Mouse (Mus musculus) hindbrain, embryonic 14.5 days (tissue): ENCODE data around the gene Smc5. TPM values are rescaled to one million over a fixed set of nuclear protein-coding genes. Genes with fewer than 3 reads are reported as not detected.

Source experiments
- ATAC-seq: fragments of 200-750 bp; cut with Nextera tagmentation; 2 replicates; pipeline ENCODE4 v1.8.0; 2017; ENCODE audit warnings: moderate number of reproducible peaks, mild to moderate bottlenecking, moderate TSS enrichment, moderate library complexity; ENCODE audit not compliant: low FRiP score
- DNase-seq: peaks from one replicate; pipeline ENCODE4 v3.0.0-alpha.2; 2015; ENCODE audit warnings: low spot score
- H3K27ac ChIP-seq: fragments of 300-500 bp; sonication (generic); 2 replicates; pipeline ENCODE4 v1.5.1; 2014; ENCODE audit warnings: mild to moderate bottlenecking, moderate library complexity
- H3K27me3 ChIP-seq: fragments of 300-500 bp; sonication (generic); 2 replicates; pipeline ENCODE4 v1.6.1; 2014; ENCODE audit warnings: mild to moderate bottlenecking, low read length, mixed read lengths; ENCODE audit not compliant: control insufficient read depth, insufficient read depth
- H3K36me3 ChIP-seq: fragments of 300-500 bp; sonication (generic); replicated peaks from 2 replicates; pipeline ENCODE4 v1.6.1; 2014; ENCODE audit not compliant: control insufficient read depth, insufficient read depth
- H3K4me1 ChIP-seq: fragments of 300-500 bp; sonication (generic); replicated peaks from 2 replicates; pipeline ENCODE4 v1.6.1; 2014; ENCODE audit warnings: antibody characterized with exemption, low read length, mixed read lengths; ENCODE audit not compliant: control insufficient read depth, insufficient read depth
- H3K4me2 ChIP-seq: fragments of 300-500 bp; sonication (generic); replicated peaks from 2 replicates; pipeline ENCODE4 v1.6.1; 2014; ENCODE audit warnings: mild to moderate bottlenecking, moderate library complexity
- H3K4me3 ChIP-seq: fragments of 300-500 bp; sonication (generic); replicated peaks from 2 replicates; pipeline ENCODE4 v1.5.1; 2014; ENCODE audit warnings: mild to moderate bottlenecking, low read length
- H3K9ac ChIP-seq: fragments of 300-500 bp; sonication (generic); 2 replicates; pipeline ENCODE4 v1.6.1; 2014
- H3K9me3 ChIP-seq: fragments of 300-500 bp; sonication (generic); 2 replicates; pipeline ENCODE4 v1.6.1; 2016; ENCODE audit warnings: low read length; ENCODE audit not compliant: control insufficient read depth
- WGBS: fragments of 180-500 bp; shearing (Covaris S2); extraction: QIAGEN DNeasy Blood & Tissue Kit; methylation state at CpG from one replicate; pipeline ENCODE4 v1.1.7; 2014; 5-methylcytosine and 5-hydroxymethylcytosine counted together
- polyA plus RNA-seq: library from polyadenylated mRNA; unstranded; fragments of >200 nt; fragmentation: Nextera tagmentation; extraction: Ambion mirVana; gene quantifications from 2 replicates; pipeline ENCODE4 v1.2.1, GENCODE M21; 2014

Gene Smc5
- polyA plus RNA-seq, 1 experiment from 2014 or later, result 28.9 TPM

GRCm38 (mm10) chr19:23175511-23175910, 98.2 kb downstream of the Smc5 start:
- no peak overlapping the region for H3K4me3 ChIP-seq
- 84% methylated on average over 2 of the region's 2 CpGs for WGBS
- no peaks in the 10 kb centered on the region for H3K9me3 ChIP-seq
- ATAC-seq (no peak), DNase-seq (no peak)
- no peak overlapping the region for H3K4me2 ChIP-seq
- H3K27ac ChIP-seq, result no peak overlapping the region
- no peaks in the 10 kb centered on the region for H3K4me1 ChIP-seq
- no peaks in the 10 kb centered on the region for H3K27me3 ChIP-seq
- no peak overlapping the region for H3K9ac ChIP-seq
- no peaks in the 10 kb centered on the region for H3K36me3 ChIP-seq

- Histone ChIP-seq H3K27me3 (no peaks in the 10 kb centered on the region), H3K4me2 (no peak overlapping the region), H3K4me3 (no peak overlapping the region), H3K27ac (no peak overlapping the region), H3K4me1 (no peaks in the 10 kb centered on the region), H3K9ac (no peak overlapping the region), H3K9me3 (no peaks in the 10 kb centered on the region), H3K36me3 (no peaks in the 10 kb centered on the region)
- DNase-seq, result no peak
- 76% methylated on average over 3 of the region's 3 CpGs for WGBS
- ATAC-seq, result no peak
Measured at GRCm38 (mm10) chr19:23175090-23175489, 98.6 kb downstream of the Smc5 start.

- DNase-seq (no peak), ATAC-seq (no peak)
- no peaks in the 10 kb centered on the region for H3K4me1 ChIP-seq
- no peaks in the 10 kb centered on the region for H3K27me3 ChIP-seq
- no peak overlapping the region for H3K4me3 ChIP-seq
- no peaks in the 10 kb centered on the region for H3K36me3 ChIP-seq
- no peaks in the 10 kb centered on the region for H3K9me3 ChIP-seq
- 75% methylated on average over 2 of the region's 2 CpGs for WGBS
- H3K4me2 ChIP-seq, result no peak overlapping the region
- H3K9ac ChIP-seq, result no peak overlapping the region
- no peak overlapping the region for H3K27ac ChIP-seq
Measured at GRCm38 (mm10) chr19:23171136-23171535, 102.6 kb downstream of the Smc5 start.

DNA sequence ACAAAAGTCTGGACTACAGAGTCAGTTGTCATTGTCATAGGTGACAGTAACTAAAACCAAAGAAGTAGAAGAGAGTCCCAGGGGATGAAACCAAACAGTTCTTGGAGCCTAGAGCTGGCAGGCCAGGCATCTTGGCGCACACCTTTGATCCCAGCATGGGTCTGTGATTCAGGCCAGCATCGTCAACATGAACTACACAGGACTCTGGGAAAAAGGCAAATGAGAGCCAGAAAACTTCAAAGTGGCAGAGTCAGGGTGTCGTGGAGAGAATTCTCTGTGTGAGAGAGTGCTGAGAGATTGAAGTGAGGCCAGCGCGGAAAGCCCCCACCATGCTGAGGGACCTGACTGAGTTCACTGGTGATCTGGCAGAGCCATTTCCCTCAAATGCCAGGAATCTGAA, 103.2 kb downstream of the Smc5 start:
- 76% methylated on average over 5 of the region's 5 CpGs for WGBS
- DNase-seq (no peak), ATAC-seq (no peak)
- Histone ChIP-seq H3K9ac (no peak overlapping the region), H3K4me2 (no peak overlapping the region), H3K9me3 (no peaks in the 10 kb centered on the region), H3K27me3 (no peaks in the 10 kb centered on the region), H3K36me3 (no peaks in the 10 kb centered on the region), H3K27ac (no peak overlapping the region), H3K4me3 (no peak overlapping the region), H3K4me1 (no peaks in the 10 kb centered on the region)

- Histone ChIP-seq H3K27me3 (no peaks in the 10 kb centered on the region), H3K4me1 (no peaks in the 10 kb centered on the region), H3K4me3 (no peak overlapping the region), H3K4me2 (no peak overlapping the region), H3K27ac (no peak overlapping the region), H3K36me3 (no peaks in the 10 kb centered on the region), H3K9me3 (no peaks in the 10 kb centered on the region), H3K9ac (no peak overlapping the region)
- WGBS, result 92% methylated on average over 2 of the region's 2 CpGs
- DNase-seq, result no peak
- ATAC-seq, result no peak
Measured at GRCm38 (mm10) chr19:23169659-23170050, 104.0 kb downstream of the Smc5 start.

GRCm38 (mm10) chr19:23168899-23169658, 104.6 kb downstream of the Smc5 start:
- Histone ChIP-seq H3K27ac (no peak overlapping the region), H3K4me3 (no peak overlapping the region), H3K27me3 (no peaks in the 10 kb centered on the region), H3K9me3 (no peaks in the 10 kb centered on the region), H3K36me3 (no peaks in the 10 kb centered on the region), H3K4me1 (no peaks in the 10 kb centered on the region), H3K4me2 (no peak overlapping the region), H3K9ac (no peak overlapping the region)
- ATAC-seq, result no peak
- no peak for DNase-seq
- WGBS, result 65% methylated on average over 5 of the region's 5 CpGs

DNA sequence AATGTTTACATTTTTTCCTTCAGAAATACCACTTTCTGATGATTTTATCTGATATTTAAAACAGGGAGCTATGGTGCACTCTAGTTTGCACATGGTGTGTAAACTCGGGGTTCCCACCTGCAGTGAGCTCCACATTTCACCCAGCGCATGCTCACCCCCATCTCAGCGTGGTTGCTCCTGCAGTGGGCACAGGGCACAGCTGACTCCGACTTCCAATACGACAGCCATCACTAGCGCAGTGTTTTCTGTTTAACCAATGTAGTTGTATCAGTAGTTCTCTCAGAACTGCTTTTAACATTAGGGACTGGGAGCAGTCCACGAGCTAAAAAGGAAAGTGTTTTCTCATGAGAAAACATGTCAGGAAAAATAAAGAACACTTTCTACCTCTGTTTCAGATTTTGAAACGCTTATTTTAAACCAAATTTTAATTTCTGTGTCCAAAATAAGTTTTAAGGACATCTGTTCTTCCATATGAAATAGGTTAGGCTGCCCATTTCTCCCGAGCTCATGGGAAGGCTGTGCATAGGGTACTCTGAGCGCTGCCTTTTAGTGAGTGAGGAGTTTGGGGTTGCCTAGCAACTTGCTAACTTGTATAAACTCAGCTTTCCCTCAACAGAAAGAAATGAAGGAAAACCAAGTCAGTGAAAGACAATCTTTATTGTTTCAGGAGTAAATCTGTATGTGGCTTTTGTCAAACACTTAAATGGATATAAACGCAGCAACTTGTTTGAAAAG, 107.0 kb downstream of the Smc5 start:
- Histone ChIP-seq H3K4me3 (no peak overlapping the region), H3K27ac (no peak overlapping the region), H3K4me2 (no peak overlapping the region), H3K36me3 (no peaks in the 10 kb centered on the region), H3K9me3 (no peaks in the 10 kb centered on the region), H3K9ac (no peak overlapping the region), H3K27me3 (no peaks in the 10 kb centered on the region), H3K4me1 (no peaks in the 10 kb centered on the region)
- ATAC-seq, result no peak
- 68% methylated on average over 11 of the region's 11 CpGs for WGBS
- DNase-seq, result no peak

DNA sequence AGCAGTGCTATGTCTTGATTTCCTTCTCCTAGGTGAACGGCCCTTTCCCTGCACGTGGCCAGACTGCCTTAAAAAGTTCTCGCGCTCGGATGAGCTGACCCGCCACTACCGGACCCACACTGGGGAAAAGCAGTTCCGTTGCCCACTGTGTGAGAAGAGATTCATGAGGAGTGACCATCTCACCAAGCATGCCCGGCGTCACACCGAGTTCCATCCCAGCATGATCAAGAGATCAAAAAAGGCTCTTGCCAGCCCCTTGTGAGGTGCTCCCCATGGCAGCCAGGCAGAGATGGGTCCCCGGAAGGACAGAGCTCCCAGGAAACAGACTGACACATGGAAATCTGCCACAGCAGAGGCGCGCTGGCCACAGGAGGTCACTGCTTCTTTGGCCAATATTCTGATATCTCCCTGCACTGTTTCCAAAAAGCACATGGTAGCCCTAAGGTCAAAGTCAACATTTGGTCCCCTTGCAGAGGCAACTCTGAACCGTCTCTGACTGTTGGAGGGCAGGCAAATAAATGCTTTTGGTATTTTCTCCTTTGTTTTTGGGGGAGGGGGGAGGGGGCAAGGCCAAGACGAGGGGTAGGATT, 109.0 kb downstream of the Smc5 start:
- no peaks in the 10 kb centered on the region for H3K9me3 ChIP-seq
- DNase-seq (no peak), ATAC-seq (no peak)
- H3K27me3 ChIP-seq, result no peaks in the 10 kb centered on the region
- no peak overlapping the region for H3K27ac ChIP-seq
- no peak overlapping the region for H3K4me2 ChIP-seq
- no peaks in the 10 kb centered on the region for H3K36me3 ChIP-seq
- no peak overlapping the region for H3K4me3 ChIP-seq
- H3K4me1 ChIP-seq, result no peaks in the 10 kb centered on the region
- WGBS, result 85% methylated on average over 16 of the region's 16 CpGs
- H3K9ac ChIP-seq, result no peak overlapping the region

DNA sequence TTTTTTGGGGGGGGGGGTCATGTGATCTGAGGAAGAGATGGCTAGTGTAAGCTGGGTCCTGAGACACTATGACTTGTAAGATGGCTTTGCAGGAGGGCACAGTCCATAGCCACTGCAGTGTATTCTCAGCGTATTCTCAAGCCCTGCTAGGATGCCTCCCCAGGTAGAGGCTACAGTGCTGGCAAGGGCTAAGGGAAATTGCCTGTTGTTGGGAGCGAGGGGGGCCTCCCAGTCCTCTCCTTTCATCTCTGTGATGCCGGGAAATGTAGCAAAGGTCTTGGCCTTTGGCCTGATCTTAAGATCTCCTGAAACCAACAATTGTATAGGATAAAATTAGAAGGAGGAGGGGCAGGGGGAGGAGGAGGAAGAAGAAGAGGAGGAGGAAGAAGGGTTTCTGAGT, 110.3 kb downstream of the Smc5 start:
- H3K27ac ChIP-seq, result no peak overlapping the region
- WGBS, result 47% methylated on average over 3 of the region's 3 CpGs
- no peaks in the 10 kb centered on the region for H3K4me1 ChIP-seq
- DNase-seq (no peak), ATAC-seq (no peak)
- no peak overlapping the region for H3K4me3 ChIP-seq
- H3K27me3 ChIP-seq, result no peaks in the 10 kb centered on the region
- H3K36me3 ChIP-seq, result no peaks in the 10 kb centered on the region
- no peak overlapping the region for H3K4me2 ChIP-seq
- H3K9ac ChIP-seq, result no peak overlapping the region
- H3K9me3 ChIP-seq, result no peaks in the 10 kb centered on the region
